Mouse (Mus musculus) urinary bladder, postnatal 36 days (tissue): ENCODE results near the gene Zfp946.
A peak's percentile ranks its signal among the peaks of the same experiment; 100 is the strongest.

Experiments used
- DNase-seq, 2 experiments: peaks; one replicate each; pipeline ENCODE4 v3.0.0; 2022; ENCODE audit warnings: low spot score in 2 of 2, mixed read lengths in 1 of 2

The Zfp946 gene

DNA sequence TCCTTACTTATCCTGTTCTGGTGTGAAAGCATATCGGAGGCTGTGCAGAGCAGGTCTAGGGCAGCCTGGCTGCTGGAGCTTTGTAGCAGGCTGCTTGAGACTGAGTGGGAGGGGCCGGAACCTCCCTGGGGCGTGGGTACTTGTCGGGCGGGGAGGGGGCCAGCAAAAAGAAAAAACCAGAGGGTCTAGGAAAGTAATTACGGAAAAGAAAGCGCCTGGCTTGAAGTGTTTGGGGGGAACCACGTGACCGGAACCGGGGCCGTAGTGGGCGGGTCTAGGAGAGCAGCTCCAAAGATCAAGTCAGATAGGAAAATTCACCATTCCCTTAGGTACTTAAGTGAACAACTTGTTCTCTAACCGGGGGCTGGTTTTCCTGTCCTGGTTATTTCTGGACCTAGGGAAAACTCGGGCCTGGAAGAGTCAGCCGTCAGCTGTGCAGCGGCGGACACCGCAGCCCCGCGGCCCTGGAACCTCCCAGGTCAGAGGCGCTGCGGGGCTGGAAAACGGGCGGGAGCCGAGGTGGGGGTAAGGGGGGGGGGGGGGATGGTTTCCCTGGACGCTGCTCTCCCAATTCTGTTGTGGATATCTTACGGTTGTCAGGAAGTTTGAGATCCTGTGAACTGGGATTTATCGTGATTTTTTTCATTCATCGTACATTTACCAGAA, at the start of gene Zfp946:
TSS of gene Zfp946 (plus strand) at position 271 of the 666 bp plus-strand sequence.
- peak; percentile 75 to 82 for DNase-seq

DNA sequence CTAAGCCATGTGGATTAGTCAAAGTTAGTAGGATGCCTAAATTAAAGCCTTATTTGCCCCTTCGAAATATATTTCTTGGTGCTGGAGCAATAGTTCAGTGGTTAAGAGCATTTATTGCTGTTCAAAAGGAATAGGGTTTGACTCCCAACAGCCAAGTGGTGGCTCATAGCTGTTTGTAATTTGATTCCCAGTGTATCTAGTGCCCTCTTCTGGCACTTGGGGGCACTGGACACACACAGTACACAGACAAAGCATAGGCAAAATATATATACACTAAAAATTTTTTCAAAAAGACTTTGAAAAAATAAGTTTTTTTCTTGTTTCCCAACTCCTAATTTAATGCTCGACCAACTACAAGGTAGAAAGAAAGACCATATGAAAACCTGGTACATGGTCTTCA, 13.3 kb upstream of the Zfp946 start:
- DNase-seq, result peak; percentile 6 to 17

DNA sequence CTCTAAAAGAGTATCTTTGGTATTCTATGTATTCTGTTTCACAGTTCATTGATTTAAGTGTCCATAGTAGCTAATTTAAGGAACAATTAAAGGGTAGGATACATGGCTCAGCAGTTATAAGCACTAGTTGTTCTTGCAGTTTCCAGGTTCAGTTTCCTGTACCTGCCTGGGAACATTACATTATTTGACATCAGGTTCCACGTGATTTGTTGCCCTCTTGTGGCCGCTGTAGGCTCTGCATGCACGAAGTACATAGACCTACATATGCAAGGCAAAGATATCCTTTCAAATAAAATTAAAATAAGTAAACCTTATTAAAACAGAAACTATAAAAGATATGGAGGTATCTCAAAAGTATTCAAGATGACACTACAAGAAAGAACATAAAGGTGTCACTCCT, 6.5 kb upstream of the Zfp946 start:
- peak; percentile 45 to 65 for DNase-seq

DNA sequence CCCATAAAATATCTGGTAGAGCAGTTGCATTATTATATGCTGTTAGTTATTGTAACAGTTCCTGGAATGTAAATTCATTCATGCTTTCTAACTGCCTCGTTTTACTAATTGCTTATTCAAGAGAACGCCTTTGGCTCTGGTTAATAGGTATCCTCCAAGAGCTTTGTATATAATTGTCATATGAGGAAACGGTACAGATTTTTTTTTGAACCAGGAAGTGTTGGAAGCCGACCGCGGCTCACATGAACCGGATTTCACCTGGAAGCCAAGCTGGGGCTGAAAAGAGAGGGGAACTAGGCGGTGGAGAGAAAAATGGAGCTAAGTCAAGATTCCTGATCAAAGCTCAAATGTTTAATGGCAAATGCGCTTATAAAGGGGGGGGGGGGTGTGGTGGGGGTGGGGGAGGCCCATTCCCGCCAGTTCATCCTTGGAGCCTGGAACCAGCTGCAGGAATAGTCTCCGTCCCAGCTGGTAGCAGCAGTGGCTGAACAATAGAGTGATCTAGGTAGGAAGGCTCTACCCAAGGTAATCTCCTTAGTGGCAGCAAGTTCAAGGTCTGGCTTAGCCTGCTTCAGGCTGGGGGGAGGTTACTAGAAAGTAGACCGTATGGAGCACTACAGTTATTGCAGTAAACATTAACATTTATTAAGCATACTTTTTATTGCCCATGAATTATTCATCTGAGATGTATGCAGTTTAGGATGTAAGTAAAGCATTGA, 773 bp downstream of the Zfp946 start:
- DNase-seq, result peak in 1 of 2 experiments; percentile 9

DNA sequence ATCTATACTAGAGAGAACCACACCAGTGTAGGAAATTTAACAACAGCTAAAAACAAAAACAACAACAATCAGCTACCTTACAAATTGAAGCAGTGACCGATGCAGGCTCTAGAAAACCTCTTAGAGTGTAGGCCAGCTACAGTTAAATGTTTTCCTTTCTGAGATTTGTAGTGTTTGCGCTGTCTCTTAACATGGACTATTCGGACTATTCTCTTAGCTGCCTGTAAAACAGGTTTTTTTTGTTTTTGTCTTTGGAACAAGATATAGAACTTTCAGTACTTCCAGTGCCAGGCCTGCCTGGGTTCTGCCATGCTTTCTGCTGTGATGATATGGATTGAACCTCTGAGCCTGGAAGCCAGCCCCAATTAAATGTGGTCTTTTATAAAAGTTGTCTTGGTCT, 23.7 kb downstream of the Zfp946 start:
- DNase-seq, result no peak

DNA sequence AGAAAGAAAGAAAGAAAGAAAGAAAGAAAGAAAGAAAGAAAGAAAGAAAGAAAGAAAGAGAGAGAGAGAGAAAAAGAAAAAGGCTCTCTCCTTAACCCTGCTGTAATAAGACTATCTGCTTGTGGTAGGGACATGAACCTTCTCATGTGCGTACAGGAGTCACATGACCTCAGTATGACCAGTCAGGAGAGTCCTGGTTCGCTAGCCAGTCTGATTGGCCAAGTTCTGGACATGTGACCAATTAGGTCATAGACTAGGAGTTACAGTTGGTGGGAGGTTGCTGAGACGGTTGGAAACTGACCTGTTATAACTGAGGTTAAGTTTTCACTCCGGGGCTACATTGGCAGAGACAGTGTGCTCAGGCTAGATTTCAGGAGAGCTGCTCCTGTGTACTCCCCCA, 73.1 kb downstream of the Zfp946 start:
- DNase-seq, result no peak
